Mouse (Mus musculus): ENCODE results near the gene Sept3. TPM values are rescaled to one million over a fixed set of nuclear protein-coding genes. Genes with fewer than 3 reads are reported as not detected.
"Not testable (repeated sequence)": the region's sequence is repeated elsewhere in the genome, so short reads cannot be mapped to it uniquely, and the experiment has no call there.

Gene Sept3
- total and polyA plus RNA-seq, 2 experiments from 2014 or later, result 449 to 602 TPM

GRCm38 (mm10) chr15:82235661-82236060 lies 39.0 kb upstream of the Sept3 start:
- no peak for DNase-seq
- no peak overlapping the region for H3K27ac ChIP-seq (ENCODE audit: low read depth, low read length)
- no peaks in the 10 kb centered on the region for H3K36me3 ChIP-seq (ENCODE audit: insufficient read depth)
- no peak overlapping the region for H3K9ac ChIP-seq
- no peak for TF ChIP-seq CTCF (IDR thresholded peaks at IDR 0.05; ENCODE audit: low read depth)
- H3K4me3 ChIP-seq (ENCODE audit: low read depth, low read length), result no peak overlapping the region
- H3K4me1 ChIP-seq (ENCODE audit: insufficient read depth), result no peaks in the 10 kb centered on the region
- no peaks in the 10 kb centered on the region for H3K27me3 ChIP-seq (ENCODE audit: insufficient read depth, low read length)
- no peak for ATAC-seq
- no peaks in the 10 kb centered on the region for H3K9me3 ChIP-seq (ENCODE audit: low read length)
- WGBS, result 75% methylated on average over 10 of the region's 10 CpGs
- H3K4me2 ChIP-seq (ENCODE audit: low read depth), result no peak overlapping the region

- Histone ChIP-seq H3K4me2 (ENCODE audit: low read depth) (no peak overlapping the region), H3K27me3 (ENCODE audit: insufficient read depth, low read length) (no peaks in the 10 kb centered on the region), H3K27ac (ENCODE audit: low read depth, low read length) (no peak overlapping the region), H3K9ac (no peak overlapping the region), H3K9me3 (ENCODE audit: low read length) (no peaks in the 10 kb centered on the region), H3K4me1 (ENCODE audit: insufficient read depth) (no peaks in the 10 kb centered on the region), H3K36me3 (ENCODE audit: insufficient read depth) (no peaks in the 10 kb centered on the region), H3K4me3 (ENCODE audit: low read depth, low read length) (no peak overlapping the region)
- peak; percentile 90 for DNase-seq
- peak; percentile 99 for TF ChIP-seq CTCF (IDR thresholded peaks at IDR 0.05; ENCODE audit: low read depth)
- WGBS, result 20% methylated on average over 5 of the region's 5 CpGs
- ATAC-seq, result peak; percentile 85
Measured at GRCm38 (mm10) chr15:82236565-82236964, 38.1 kb upstream of the Sept3 start.

- H3K9ac ChIP-seq, result no peak overlapping the region
- TF ChIP-seq CTCF (IDR thresholded peaks at IDR 0.05; ENCODE audit: low read depth), result peak; percentile 26
- H3K4me3 ChIP-seq (ENCODE audit: low read depth, low read length), result peak overlapping the region; percentile 76
- H3K4me1 ChIP-seq (ENCODE audit: insufficient read depth), result 0 out of 2 replicates have a peak, but pooled peaks cover 3% of the 10 kb centered on the region
- peak overlapping the region; percentile 98 for H3K4me2 ChIP-seq (ENCODE audit: low read depth)
- no peaks in the 10 kb centered on the region for H3K36me3 ChIP-seq (ENCODE audit: insufficient read depth)
- 59% methylated on average over 3 of the region's 3 CpGs for WGBS
- ATAC-seq, result no peak
- no peak overlapping the region for H3K27ac ChIP-seq (ENCODE audit: low read depth, low read length)
- DNase-seq, result no peak
- no peaks in the 10 kb centered on the region for H3K9me3 ChIP-seq (ENCODE audit: low read length)
- H3K27me3 ChIP-seq (ENCODE audit: insufficient read depth, low read length), result no peaks in the 10 kb centered on the region
Measured at GRCm38 (mm10) chr15:82243311-82243710, 31.4 kb upstream of the Sept3 start.

- Histone ChIP-seq H3K4me2 (ENCODE audit: low read depth) (peak overlapping the region; percentile 98), H3K27me3 (ENCODE audit: insufficient read depth, low read length) (no peaks in the 10 kb centered on the region), H3K36me3 (ENCODE audit: insufficient read depth) (no peaks in the 10 kb centered on the region), H3K4me1 (ENCODE audit: insufficient read depth) (0 out of 2 replicates have a peak, but pooled peaks cover 3% of the 10 kb centered on the region), H3K9ac (peak overlapping the region; percentile 53), H3K27ac (ENCODE audit: low read depth, low read length) (peak overlapping the region; percentile 57), H3K9me3 (ENCODE audit: low read length) (no peaks in the 10 kb centered on the region), H3K4me3 (ENCODE audit: low read depth, low read length) (peak overlapping the region; percentile 76)
- under 1% methylated on average over 12 of the region's 12 CpGs for WGBS
- TF ChIP-seq CTCF (IDR thresholded peaks at IDR 0.05; ENCODE audit: low read depth), result no peak
- DNase-seq, result no peak
- ATAC-seq, result peak; percentile 40
Measured at GRCm38 (mm10) chr15:82243742-82244114, 31.0 kb upstream of the Sept3 start.

GRCm38 (mm10) chr15:82244115-82244804 lies 30.4 kb upstream of the Sept3 start, which contains the start of gene Cenpm:
Cenpm (minus strand) TSS chr15:82244748.
- Histone ChIP-seq H3K9me3 (ENCODE audit: low read length) (no peaks in the 10 kb centered on the region), H3K4me3 (ENCODE audit: low read depth, low read length) (peak within 1 kb of the TSS; percentile 76), H3K36me3 (ENCODE audit: insufficient read depth) (no peaks in the 10 kb centered on the region), H3K27me3 (ENCODE audit: insufficient read depth, low read length) (no peaks in the 10 kb centered on the region), H3K9ac (peak within 1 kb of the TSS; percentile 53), H3K27ac (ENCODE audit: low read depth, low read length) (peak within 1 kb of the TSS; percentile 57), H3K4me2 (ENCODE audit: low read depth) (peak within 1 kb of the TSS; percentile 98), H3K4me1 (ENCODE audit: insufficient read depth) (0 out of 2 replicates have a peak, but pooled peaks cover 3% of the 10 kb centered on the region)
- DNase-seq, result peak; percentile 96
- WGBS, result under 1% methylated on average over 65 of the region's 65 CpGs
- ATAC-seq, result peak; percentile 99
- TF ChIP-seq CTCF (IDR thresholded peaks at IDR 0.05; ENCODE audit: low read depth), result peak; percentile 7; the same call in 1 of the 2 replicates

GRCm38 (mm10) chr15:82244805-82245161 lies 29.9 kb upstream of the Sept3 start:
- Histone ChIP-seq H3K4me2 (ENCODE audit: low read depth) (peak overlapping the region; percentile 98), H3K9ac (peak overlapping the region; percentile 53; the same call in 1 of the 2 replicates), H3K4me3 (ENCODE audit: low read depth, low read length) (peak overlapping the region; percentile 76), H3K27ac (ENCODE audit: low read depth, low read length) (0 out of 2 replicates have a peak overlapping the region, but pooled peaks have one; percentile 15)
- ATAC-seq; H3K4me1 ChIP-seq (ENCODE audit: insufficient read depth); H3K9me3 ChIP-seq (ENCODE audit: low read length); H3K36me3 ChIP-seq (ENCODE audit: insufficient read depth); DNase-seq; H3K27me3 ChIP-seq (ENCODE audit: insufficient read depth, low read length): not testable (repeated sequence)
- WGBS, result 24% methylated on average over 9 of the region's 9 CpGs

- ATAC-seq, result no peak
- Histone ChIP-seq H3K9me3 (ENCODE audit: low read length) (no peaks in the 10 kb centered on the region), H3K4me1 (ENCODE audit: insufficient read depth) (0 out of 2 replicates have a peak, but pooled peaks cover 3% of the 10 kb centered on the region), H3K9ac (no peak overlapping the region), H3K4me2 (ENCODE audit: low read depth) (no peak overlapping the region), H3K36me3 (ENCODE audit: insufficient read depth) (no peaks in the 10 kb centered on the region), H3K4me3 (ENCODE audit: low read depth, low read length) (no peak overlapping the region), H3K27me3 (ENCODE audit: insufficient read depth, low read length) (no peaks in the 10 kb centered on the region), H3K27ac (ENCODE audit: low read depth, low read length) (no peak overlapping the region)
- no peak for DNase-seq
- WGBS, result 82% methylated on average over 3 of the region's 3 CpGs
- no peak for TF ChIP-seq CTCF (IDR thresholded peaks at IDR 0.05; ENCODE audit: low read depth)
Measured at GRCm38 (mm10) chr15:82247131-82247776, 27.4 kb upstream of the Sept3 start.

Measured in forebrain, postnatal 0 days (tissue).